Mouse (Mus musculus) embryo, embryonic 9.5 days (tissue): ENCODE results near the gene Rpf2.

Experiments used
- DNase-seq: peaks from one replicate; pipeline ENCODE4 v3.0.0-alpha.2; 2017; ENCODE audit errors: extremely low spot score

The Rpf2 gene

DNA sequence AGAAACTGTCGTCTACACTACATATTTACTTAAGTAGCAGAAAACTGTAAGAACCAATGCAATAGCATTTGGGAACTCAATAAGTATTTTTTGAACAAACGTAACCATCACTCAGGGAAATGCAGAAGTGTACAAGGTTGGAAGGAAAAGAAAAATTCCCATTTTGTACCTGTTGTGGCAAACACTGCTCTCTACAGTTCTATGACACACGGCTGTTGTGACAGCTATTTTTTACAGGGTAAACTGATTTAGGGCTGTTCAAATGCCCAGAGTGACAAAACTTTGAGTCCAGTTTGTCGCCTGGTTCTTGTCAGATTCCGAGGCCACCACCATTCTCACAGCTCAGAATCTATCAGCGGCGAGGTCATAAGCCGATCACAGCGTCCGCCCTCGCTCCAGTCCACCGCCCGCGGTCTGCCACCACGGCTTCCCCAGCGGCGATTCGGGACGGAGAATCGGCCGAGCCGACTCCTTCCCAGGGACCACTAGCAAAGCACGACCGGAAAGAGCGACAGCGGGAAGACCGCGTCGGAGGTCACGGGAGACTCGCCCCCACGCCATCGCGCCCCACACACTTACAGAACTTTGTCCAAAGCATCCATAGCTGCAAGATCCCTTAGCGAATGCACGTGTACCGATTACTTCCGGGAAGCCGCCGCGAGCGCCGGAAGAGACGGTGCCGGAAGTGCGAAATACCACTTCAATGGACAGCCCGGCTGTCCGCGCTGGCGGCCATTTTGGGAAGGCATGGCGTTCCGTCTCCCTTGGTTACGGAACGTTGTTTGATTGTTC is at the start of gene Rpf2:
Rpf2 (minus strand) TSS at position 663 of the 792 bp plus-strand sequence.
- DNase-seq: peak; percentile 89

GRCm38 (mm10) chr10:40292640-40293039 is 45.8 kb upstream of the Rpf2 start:
- DNase-seq: no peak

DNA sequence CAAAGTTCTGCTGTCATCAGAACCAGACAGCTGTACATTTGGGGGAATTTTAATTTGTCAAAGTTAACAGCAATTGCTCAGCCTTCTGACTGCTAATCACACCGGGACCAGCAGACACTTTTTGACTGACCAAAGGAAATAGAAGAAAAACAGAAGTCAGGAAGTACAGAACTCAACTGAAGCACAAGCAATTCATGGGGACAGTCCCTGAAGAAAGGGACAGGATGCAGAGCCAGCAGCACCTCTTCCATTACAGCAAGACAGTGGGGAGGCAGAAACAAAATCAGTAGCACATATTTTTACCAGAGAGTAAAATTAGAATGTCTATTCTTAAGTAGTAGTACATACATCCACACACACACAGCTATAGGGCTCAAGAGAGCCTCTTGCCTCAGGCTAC is 39.9 kb upstream of the Rpf2 start:
- DNase-seq: no peak

DNA sequence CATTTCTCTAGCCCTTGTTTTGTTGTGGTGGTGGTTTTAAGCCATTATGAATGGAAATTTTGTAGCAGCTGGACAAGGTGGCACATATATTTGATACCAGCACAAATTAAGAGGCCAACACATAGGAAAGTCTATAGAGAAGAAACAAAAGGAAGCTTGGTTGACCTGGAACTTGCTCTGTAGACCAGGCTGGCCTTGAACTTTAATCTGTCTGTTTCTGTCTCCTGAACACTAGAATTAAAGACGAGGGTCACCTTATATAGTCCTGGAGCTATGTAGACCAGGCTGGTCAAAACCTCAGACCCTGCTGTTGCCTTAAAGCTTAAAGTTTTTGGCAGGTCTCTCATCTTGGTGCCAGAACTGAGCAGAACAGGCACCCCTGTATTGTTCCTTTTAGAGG is 38.7 kb upstream of the Rpf2 start:
- DNase-seq: no peak

- no peak for DNase-seq
Observed at GRCm38 (mm10) chr10:40284997-40285396, 38.2 kb upstream of the Rpf2 start.

DNA sequence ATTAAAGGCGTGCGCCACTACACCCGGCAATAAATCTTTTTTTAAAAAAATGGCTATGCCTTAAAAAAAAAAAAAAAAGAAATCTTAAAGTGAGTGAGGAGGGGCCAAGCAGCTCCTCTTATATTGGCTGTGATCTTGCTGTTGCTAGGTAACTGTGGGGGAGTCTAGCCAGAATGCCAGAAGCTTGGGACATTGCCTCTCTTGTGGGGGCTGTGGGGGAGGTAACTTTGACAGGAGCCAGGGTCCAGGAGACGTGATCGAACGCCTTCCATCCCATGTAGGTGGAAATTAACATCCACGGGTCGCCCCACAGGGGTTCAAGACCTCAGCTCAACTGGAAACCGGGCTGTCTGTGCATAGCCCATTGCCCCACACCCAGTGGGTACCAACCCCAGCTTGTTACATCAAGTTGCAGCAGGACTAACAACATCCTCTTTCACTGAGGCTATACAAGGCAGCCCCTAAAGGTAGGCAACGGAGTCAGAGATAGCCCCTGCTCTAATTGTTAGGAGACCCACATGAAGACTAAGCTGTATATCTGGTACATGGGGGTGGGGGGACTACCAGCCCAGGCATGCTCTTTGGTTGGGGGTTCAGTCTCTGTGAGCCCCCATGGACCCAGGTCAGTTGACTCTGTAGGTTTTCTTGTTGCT is 37.5 kb upstream of the Rpf2 start:
- no peak for DNase-seq

DNA sequence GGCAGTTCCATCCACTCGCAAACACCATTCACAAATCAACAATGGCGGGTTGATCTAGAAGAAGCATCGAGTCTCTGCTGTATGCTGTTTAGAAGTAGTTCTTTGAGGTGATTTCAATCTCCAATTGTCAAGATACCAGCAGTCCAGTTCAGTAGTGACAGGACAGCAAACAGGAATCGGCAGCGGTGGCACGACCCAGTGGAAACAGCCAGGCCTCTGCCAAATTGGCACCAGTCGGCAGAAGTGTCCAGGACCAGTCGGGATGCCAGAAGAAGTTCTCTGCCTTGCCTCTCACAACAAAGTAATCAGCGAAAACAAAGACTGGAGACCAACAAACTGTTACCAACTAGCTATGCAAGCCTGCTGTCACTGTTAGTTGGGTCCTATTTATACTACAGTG is 36.8 kb upstream of the Rpf2 start:
- no peak for DNase-seq

GRCm38 (mm10) chr10:40281565-40281964 is 34.7 kb upstream of the Rpf2 start:
- no peak for DNase-seq

- DNase-seq: no peak
Observed at GRCm38 (mm10) chr10:40278317-40278716, 31.5 kb upstream of the Rpf2 start.

- DNase-seq: no peak
Observed at GRCm38 (mm10) chr10:40275991-40276390, 29.2 kb upstream of the Rpf2 start.

- no peak for DNase-seq
Observed at GRCm38 (mm10) chr10:40273938-40274337, 27.1 kb upstream of the Rpf2 start.

- no peak for DNase-seq
Observed at GRCm38 (mm10) chr10:40271216-40271615, 24.4 kb upstream of the Rpf2 start.

DNA sequence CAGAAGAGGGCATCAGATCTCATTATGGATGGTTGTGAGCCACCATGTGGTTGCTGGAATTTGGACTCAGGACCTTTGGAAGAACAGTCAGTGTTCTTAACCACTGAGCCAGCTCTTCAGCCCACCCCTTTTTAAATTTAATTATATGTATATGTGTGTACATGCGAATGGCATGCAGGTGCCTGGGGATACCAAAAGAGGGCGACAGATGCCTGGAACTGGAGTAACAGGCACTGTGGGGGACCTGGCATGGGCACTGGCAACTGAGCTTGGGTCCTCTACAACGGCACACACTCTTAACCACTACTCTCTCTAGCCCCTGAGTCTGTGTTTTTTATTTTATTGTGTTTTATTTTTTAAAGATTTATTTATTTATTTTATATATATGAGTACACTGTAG is 18.1 kb upstream of the Rpf2 start:
- DNase-seq: no peak

GRCm38 (mm10) chr10:40263691-40264090 is 16.9 kb upstream of the Rpf2 start:
- DNase-seq: no peak

DNA sequence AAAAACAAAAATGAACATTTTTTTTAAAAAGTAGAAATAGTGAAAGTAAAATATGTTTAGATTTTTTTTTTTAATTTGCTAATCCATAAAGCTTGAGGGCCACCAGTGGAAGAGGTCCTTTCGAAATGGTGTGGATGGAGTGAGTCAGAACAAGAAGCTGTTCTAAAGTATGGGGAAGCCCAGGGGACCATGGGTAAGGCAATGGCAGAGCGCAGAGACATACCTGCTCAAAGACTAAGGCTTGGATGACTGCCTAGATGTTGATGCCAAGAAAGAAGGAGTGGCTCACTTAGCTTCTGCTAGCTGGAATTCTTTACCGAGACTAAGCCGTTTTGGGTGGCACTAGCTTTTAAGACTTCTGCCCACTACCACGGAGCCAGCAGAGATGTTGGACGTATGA is 15.4 kb upstream of the Rpf2 start:
- DNase-seq: no peak

- DNase-seq: no peak
Observed at GRCm38 (mm10) chr10:40260305-40260704, 13.5 kb upstream of the Rpf2 start.

DNA sequence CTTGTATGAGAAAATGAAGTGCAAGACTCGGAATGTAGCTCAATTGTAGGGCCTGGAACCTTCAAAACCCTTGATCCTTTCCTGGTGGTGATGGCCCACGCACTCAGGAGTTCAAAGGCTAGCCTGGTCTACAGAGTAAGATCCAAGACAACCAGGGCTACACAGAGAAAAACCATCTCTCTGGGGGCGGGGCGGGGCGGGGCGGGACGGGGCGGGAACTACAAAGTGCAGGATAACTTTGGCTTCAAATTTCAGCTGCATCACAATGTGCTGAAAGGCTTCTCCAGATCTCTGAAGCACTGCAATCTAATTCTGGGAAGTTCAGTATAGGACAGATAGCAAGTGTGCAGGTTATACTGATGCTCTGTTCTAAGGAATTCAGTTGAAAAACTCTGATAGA is 12.7 kb upstream of the Rpf2 start:
- DNase-seq: peak; percentile 8

GRCm38 (mm10) chr10:40258976-40259375 is 12.1 kb upstream of the Rpf2 start:
- no peak for DNase-seq

GRCm38 (mm10) chr10:40258401-40258966 is 11.6 kb upstream of the Rpf2 start:
- peak; percentile 94 for DNase-seq

- peak; percentile 94 for DNase-seq
Observed at GRCm38 (mm10) chr10:40257414-40258255, 10.8 kb upstream of the Rpf2 start, which contains the start of gene Gtf3c6. Gtf3c6 (minus strand) TSS chr10:40258108.

DNA sequence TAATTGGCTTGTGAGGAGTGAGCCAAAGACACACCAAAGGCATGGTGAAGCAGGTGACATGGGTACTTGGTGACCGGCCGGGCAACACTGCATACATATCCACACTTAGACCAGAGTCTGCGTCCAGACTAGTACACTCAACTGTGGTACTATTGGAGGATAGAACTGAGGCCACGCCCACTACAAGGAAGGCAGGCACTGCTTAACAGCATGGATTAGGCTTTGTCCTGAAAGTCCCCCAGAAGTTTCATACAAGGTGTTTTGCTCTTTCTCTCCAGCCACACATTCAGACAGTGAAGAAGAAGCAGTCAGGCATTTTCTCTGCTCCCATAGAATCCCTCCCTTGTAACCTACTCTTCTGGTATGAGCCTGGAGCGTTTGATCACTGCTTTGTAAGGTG is 9.9 kb upstream of the Rpf2 start:
- peak; percentile 73 for DNase-seq

DNA sequence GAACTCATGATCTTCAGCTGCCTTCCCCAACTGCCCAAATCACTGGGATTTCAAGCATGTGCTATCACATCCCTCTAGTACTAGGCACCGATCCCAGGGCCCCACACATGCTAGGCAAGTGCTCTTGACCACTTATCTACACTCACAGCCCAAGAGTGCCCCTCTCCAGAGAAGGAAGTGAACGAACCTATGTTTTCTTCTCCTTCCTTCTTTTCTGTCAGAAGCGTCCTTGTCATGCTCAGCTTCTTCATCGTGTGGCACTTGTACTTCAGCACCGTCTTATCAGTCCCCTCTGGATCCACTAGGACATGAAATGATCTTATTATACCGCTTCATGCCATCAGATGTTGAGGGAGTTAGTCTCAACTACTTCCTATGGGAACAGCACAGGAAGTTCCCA is 4.1 kb upstream of the Rpf2 start:
- DNase-seq: no peak
